Mouse (Mus musculus) lung, postnatal 14 days (tissue): Measurements from ENCODE around the gene Xrcc6.
"Not testable (repeated sequence)": the region's sequence is repeated elsewhere in the genome, so short reads cannot be mapped to it uniquely, and the experiment has no call there.

Experiments used
- DNase-seq: peaks from one replicate; pipeline ENCODE4 v3.0.0; 2021

Xrcc6 gene

GRCm38 (mm10) chr15:81967821-81968220, 19.8 kb upstream of the Xrcc6 start:
- DNase-seq: no peak

GRCm38 (mm10) chr15:81968447-81968846, 19.2 kb upstream of the Xrcc6 start:
- no peak for DNase-seq

DNA sequence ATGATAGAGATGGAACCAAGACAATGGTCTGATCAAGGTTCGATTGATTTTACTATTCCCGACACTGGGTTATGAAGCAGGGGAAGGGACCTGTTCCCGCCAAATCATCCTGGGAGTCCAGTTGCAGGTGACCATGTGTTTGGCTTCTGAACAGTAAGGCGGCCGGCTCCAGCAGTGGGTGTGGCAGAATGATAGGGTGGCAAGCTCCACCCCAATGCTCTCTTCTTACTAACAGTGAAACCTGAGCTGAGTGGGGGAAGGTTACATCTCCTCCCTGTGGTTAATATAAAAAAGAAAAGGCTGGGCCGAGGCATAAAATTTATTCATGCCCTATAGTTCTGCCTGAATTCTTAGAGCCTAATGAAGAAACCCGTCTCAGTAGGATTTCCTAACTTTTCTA, 18.5 kb upstream of the Xrcc6 start:
- DNase-seq: no peak

DNA sequence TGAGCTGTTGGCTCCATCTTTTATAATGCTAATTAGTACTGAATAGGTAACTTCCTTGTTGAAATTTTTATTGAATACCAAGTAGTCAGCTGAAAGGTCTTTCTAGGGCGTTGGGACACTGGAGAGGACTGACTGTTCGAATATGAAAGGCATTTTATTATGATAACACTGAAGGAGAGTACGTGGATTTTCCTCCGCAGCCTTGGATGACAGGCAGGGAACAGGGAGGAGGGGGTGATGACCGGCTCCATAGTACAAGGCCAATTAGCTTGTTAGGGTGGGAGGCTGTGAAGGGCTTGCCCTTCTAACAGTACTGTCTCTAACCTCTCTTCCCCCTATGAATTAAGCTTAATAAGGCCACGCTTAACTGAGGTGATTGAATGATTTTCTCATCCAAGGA, 18.0 kb upstream of the Xrcc6 start:
- not testable (repeated sequence) for DNase-seq

GRCm38 (mm10) chr15:81970498-81970897, 17.1 kb upstream of the Xrcc6 start:
- DNase-seq: not testable (repeated sequence)

DNA sequence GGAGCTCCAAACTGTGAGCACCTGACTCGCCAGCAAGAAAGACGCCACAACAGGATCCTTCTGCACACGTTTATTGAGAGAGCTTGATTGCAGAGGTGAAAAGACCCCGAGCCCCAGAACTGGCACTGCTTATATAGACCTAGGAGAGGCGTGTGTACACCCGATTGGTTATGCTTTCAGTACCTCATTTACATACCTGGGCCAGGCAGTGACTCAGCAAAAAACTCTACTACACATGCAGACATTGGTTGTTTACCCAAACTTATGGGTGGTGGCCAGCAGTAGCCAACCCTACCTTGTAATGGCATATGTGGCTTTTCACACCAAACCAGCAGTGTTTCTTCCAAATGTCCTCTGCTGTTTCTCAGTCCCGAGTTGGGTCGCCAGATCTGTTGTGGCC, 12.5 kb upstream of the Xrcc6 start:
- not testable (repeated sequence) for DNase-seq

DNA sequence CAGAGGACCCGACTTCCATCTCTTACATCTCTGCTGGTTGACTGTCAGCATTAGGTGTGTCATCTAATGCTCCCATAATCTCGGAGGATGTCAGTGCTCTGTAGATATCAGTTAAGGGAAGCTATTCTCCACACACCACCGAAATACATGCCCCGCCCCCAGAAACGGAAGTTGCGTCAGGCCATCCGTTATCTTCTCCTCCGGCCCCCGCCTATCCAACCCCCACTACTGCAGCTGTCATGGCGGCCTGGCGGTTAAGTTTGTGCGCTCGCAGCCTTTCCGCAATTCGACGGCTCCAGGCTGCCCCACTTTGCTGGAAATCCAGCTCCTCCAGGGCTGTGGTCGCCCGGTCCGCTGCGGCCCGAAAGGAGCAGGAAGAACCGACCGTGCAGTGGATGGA, 7.3 kb upstream of the Xrcc6 start, which contains the start of gene 1700029P11Rik:
Gene 1700029P11Rik (plus strand): TSS at position 220 of the 400 bp plus-strand sequence.
- DNase-seq: no peak

GRCm38 (mm10) chr15:81982173-81982572, 5.5 kb upstream of the Xrcc6 start:
- no peak for DNase-seq

DNA sequence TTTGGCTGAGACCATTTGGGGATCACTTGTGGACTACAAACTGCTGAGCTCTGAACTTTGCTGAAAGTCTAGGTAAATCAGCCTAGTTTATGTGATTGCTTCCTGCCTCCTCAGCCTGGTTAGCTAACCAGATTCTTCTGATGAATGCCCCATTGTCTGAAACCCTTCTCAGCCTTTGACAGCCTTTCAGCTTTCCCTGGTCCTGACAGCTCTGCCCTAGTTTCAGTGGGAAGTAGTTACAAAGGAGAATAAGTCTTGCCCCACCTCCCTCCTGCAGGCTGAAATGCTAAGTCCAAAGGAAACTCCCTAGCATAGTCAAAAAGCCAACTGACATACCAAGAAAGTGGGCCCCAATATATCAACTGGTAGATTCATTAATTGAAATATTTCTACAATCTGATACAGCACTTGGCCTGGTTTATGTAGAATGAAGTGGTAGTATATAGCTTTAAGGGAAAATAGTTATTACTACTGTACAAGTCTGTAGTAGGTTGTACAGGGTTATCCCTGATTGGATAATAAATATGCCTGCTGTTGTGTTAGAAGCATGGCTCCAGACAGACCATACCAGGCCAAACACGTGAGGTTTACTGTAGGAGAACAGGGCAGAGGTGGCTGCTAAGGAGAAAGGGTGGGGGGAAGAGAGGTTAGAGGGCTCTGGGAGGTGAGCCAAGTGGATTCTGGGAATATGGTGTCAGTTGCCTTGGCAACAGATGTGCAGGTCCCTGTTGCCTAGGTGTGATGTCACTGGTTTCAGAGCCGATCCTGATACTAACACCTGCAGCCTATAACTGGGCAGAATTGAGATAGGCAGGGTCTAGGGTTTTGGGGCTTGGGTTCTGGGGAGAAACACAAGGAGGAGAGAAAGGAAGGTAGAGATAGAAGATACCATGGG, 2.1 kb upstream of the Xrcc6 start:
- DNase-seq: no peak

GRCm38 (mm10) chr15:81989371-81990062, 1.9 kb downstream of the Xrcc6 start:
- DNase-seq: peak; percentile 93

GRCm38 (mm10) chr15:81990549-81990948, 2.9 kb downstream of the Xrcc6 start:
- no peak for DNase-seq

- no peak for DNase-seq
Measured at GRCm38 (mm10) chr15:81993992-81994391, 6.4 kb downstream of the Xrcc6 start.

DNA sequence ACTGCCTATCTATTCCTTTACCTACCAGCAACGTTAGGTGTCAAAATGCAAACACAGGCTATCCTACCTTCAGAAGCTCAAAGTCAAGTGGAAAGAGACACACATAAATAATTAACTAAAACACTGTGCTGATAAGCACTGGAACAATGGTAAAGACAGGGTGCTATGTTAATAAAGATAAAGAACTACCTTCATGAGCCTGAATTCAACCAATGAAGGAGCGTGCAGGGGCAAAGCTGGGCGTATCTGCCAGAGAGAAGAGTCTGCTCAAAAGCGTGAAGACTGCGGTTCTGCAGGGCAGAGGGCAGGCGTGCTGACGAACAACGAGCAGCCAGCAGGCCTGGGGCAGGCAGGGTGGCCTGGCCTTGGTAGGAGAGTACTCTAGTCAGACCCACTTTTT, 16.6 kb downstream of the Xrcc6 start:
- no peak for DNase-seq

- DNase-seq: no peak
Measured at GRCm38 (mm10) chr15:82011947-82012346, 24.3 kb downstream of the Xrcc6 start.

DNA sequence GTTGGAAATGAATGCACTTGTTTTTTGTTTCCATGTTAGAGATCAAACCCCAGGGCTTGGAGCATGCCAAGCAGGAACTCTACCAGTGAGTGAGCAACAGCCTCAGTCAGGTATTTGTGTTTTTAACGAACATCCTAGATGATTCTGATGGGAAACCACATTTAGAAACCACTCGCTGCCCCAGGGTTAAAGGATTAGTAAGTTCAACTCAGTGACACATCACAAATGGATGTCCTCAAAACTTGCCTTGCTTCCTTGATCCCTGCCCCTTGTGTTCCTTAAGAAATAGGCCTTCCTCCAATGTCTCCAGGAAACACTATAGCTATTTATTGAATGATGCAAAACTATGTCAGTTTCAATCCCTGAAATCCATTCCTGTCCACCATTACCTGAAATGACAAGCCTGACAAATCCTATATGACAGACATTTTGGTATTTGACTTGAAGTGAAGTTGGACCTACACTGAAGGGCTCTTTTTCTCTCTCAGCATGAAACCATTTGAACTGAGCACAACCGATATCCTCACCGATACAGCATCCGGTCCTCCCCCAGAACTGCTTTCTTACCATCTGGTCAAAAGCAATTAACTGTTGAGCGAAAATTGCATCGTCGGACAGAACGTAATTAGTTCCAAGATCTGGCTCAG, 27.2 kb downstream of the Xrcc6 start:
- no peak for DNase-seq

DNA sequence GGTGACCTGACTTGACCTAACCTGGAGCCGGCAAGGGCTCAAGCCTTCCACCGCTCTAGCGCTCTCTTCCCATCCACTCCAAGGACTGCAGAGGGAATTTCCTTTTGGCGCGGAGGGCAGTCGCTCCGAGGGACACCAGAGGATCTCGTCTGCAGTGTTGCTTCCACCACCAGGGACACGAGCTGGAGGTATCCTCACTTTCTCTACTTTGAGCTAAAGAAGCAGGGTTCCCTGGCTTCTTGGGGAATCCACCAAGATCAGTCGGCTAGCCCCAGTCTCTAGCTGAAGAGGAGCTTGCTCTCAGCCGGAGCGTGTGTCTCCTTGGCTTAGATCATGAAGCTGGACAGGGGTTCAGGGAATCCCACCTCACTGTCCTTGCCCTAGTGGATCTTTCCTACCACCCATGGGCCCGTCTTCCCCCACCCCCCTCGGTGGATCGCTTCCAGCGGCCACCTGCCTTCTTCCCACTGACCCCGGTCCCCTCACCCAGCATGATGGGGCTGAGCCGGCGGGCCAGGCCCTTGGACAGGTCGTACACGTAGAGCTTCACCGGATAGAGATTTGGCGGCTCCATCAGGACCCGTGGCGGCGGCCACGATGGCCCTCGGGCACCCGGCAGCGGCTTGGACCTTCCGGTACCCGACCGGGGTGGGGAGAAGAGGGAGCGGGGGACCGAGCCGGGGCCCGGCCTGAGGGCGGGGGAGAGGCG, 27.9 kb downstream of the Xrcc6 start:
- DNase-seq: peak; percentile 32

GRCm38 (mm10) chr15:82016101-82016808, 28.6 kb downstream of the Xrcc6 start:
- DNase-seq: peak; percentile 100

- no peak for DNase-seq
Measured at GRCm38 (mm10) chr15:82016830-82017229, 29.2 kb downstream of the Xrcc6 start.

DNA sequence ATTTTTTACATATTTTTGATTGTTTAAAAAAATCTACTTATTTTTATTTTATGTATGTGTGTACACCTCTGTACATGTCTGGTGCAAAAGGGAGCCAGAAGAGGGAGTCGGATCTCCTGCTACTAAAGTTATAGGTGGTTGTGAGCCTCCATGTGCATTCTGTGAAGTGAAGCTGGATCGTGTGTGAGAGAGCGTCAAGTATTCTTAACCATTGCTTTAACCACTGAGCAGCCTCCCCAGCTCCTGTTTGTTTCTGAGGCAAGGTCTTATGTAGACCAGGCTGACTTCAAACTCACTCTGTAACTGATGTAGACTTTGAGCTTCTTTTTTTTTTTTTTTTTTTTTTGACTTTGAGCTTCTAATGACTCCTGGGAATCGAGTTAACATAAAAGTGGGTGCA, 29.8 kb downstream of the Xrcc6 start:
- no peak for DNase-seq

GRCm38 (mm10) chr15:82019288-82019687, 31.7 kb downstream of the Xrcc6 start:
- DNase-seq: no peak

DNA sequence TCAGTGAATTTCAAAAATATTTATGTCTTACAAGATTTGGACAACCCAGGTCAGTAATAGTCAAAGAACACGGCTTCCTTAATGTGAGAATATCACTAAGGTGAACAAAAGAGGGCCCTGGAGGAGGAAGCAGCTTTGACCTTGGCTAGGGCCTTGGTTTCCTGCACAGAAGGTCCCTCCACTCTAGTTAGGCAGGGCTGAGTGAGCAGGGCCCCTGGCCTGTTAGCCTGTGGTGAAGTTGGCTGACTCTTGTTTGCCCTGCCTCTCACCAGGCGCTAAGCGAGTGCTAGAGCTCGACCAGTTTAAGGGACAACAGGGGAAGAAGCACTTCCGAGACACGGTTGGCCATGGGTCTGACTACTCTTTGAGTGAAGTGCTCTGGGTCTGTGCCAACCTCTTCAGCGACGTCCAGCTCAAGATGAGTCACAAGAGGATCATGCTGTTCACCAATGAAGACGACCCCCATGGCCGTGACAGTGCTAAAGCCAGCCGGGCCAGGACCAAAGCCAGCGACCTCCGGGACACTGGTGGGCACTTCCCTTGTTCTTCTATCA, 35.0 kb downstream of the Xrcc6 start:
- no peak for DNase-seq
